Mouse (Mus musculus) hindbrain, embryonic 12.5 days (tissue): ENCODE data around the gene Znhit1. TPM values are rescaled to one million over a fixed set of nuclear protein-coding genes. Genes with fewer than 3 reads are reported as not detected.

Experiments
- ATAC-seq: fragments of 200-750 bp; cut with Nextera tagmentation; 2 replicates; pipeline ENCODE4 v1.8.0; 2017; ENCODE audit warnings: moderate TSS enrichment; ENCODE audit not compliant: low FRiP score
- H3K27ac ChIP-seq: fragments of 300-500 bp; sonication (generic); 2 replicates; pipeline ENCODE4 v1.5.1; 2016; ENCODE audit warnings: mild to moderate bottlenecking
- H3K27me3 ChIP-seq: fragments of 300-500 bp; sonication (generic); 2 replicates; pipeline ENCODE4 v1.6.1; 2016; ENCODE audit warnings: mild to moderate bottlenecking
- H3K36me3 ChIP-seq: fragments of 300-500 bp; sonication (generic); 2 replicates; pipeline ENCODE4 v1.6.1; 2016; ENCODE audit warnings: mild to moderate bottlenecking
- H3K4me1 ChIP-seq: fragments of 300-500 bp; sonication (generic); 2 replicates; pipeline ENCODE4 v1.6.1; 2016
- H3K4me2 ChIP-seq: fragments of 300-500 bp; sonication (generic); replicated peaks from 2 replicates; pipeline ENCODE4 v1.6.1; 2016; ENCODE audit warnings: mild to moderate bottlenecking
- H3K4me3 ChIP-seq: fragments of 300-500 bp; sonication (generic); 2 replicates; pipeline ENCODE4 v1.5.1; 2016; ENCODE audit warnings: mild to moderate bottlenecking
- H3K9ac ChIP-seq: fragments of 300-500 bp; sonication (generic); 2 replicates; pipeline ENCODE4 v1.6.1; 2016; ENCODE audit warnings: mild to moderate bottlenecking, moderate library complexity
- H3K9me3 ChIP-seq: fragments of 300-500 bp; sonication (generic); replicated peaks from 2 replicates; pipeline ENCODE4 v1.6.1; 2016; ENCODE audit warnings: mild to moderate bottlenecking
- WGBS: fragments of 180-500 bp; shearing (Covaris S2); methylation state at CpG from one replicate; pipeline ENCODE4 v1.1.7; 2016; 5-methylcytosine and 5-hydroxymethylcytosine counted together
- polyA plus RNA-seq: library from polyadenylated mRNA; unstranded; fragments of >200 nt; fragmentation: Nextera tagmentation; extraction: Ambion mirVana; gene quantifications from 2 replicates; pipeline ENCODE4 v1.2.1, GENCODE M21; 2016

Gene Znhit1
- polyA plus RNA-seq, 1 experiment from 2014 or later, result 103 TPM

DNA sequence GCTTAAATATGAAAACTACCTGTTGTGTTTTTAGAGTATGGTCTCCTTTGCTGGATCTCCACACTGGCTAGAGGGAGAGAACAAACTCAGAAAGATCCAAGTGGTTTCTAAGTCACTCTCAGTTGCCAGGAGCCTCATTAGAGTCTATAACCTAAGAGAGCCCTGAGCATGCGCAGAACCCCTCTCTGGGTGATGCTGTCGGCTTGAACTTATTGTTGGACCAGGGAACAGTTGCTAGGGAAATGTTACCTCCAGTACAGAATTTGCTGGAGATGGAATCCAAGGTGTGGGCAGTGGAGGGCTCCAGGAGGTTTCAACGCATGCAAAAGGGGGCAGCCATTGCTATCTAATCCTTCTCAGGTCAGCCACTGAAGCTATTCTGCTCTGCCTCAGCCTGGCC, 36.5 kb upstream of the Znhit1 start:
- ATAC-seq, result no peak
- Histone ChIP-seq H3K9ac (no peak overlapping the region), H3K27ac (no peak overlapping the region), H3K9me3 (no peaks in the 10 kb centered on the region), H3K4me2 (no peak overlapping the region), H3K36me3 (no peaks in the 10 kb centered on the region), H3K4me1 (peaks cover 7% of the 10 kb centered on the region), H3K27me3 (peaks cover 62% of the 10 kb centered on the region), H3K4me3 (no peak overlapping the region)
- 61% methylated on average over 3 of the region's 3 CpGs for WGBS

DNA sequence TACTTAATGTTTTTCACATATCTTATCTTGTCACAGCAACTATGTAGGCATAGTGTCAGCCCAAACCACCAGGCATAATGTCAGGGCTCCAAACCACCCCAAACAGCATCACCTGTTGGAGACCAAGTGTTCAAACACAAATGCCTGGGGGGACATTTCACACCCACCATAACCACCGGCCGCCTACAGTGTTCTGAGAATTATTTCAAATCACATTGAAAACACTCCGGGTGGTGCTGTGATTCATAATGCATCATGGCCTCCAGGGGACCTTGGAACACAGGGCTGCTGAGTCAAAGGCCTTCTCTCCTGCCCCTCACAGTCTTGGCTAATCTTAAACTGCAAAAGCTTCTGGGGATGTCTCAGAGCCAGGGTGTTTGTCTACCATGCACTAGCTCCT, 28.1 kb upstream of the Znhit1 start:
- Histone ChIP-seq H3K9ac (no peak overlapping the region), H3K4me2 (no peak overlapping the region), H3K36me3 (no peaks in the 10 kb centered on the region), H3K27ac (no peak overlapping the region), H3K4me3 (no peak overlapping the region), H3K4me1 (no peaks in the 10 kb centered on the region), H3K27me3 (no peaks in the 10 kb centered on the region), H3K9me3 (no peaks in the 10 kb centered on the region)
- WGBS, result 86% methylated on average over 3 of the region's 3 CpGs
- no peak for ATAC-seq

- WGBS, result 69% methylated on average over 15 of the region's 15 CpGs
- no peaks in the 10 kb centered on the region for H3K4me1 ChIP-seq
- no peak overlapping the region for H3K4me2 ChIP-seq
- ATAC-seq, result no peak
- H3K9me3 ChIP-seq, result no peaks in the 10 kb centered on the region
- H3K9ac ChIP-seq, result no peak overlapping the region
- H3K36me3 ChIP-seq, result no peaks in the 10 kb centered on the region
- H3K27me3 ChIP-seq, result no peaks in the 10 kb centered on the region
- no peak overlapping the region for H3K4me3 ChIP-seq
- H3K27ac ChIP-seq, result no peak overlapping the region
Measured at GRCm38 (mm10) chr5:137012401-137012950, 24.7 kb upstream of the Znhit1 start.

- H3K27ac ChIP-seq, result no peak overlapping the region
- H3K4me3 ChIP-seq, result no peak overlapping the region
- no peak overlapping the region for H3K9ac ChIP-seq
- no peaks in the 10 kb centered on the region for H3K4me1 ChIP-seq
- no peaks in the 10 kb centered on the region for H3K9me3 ChIP-seq
- no peaks in the 10 kb centered on the region for H3K27me3 ChIP-seq
- WGBS, result 46% methylated on average over 3 of the region's 3 CpGs
- no peaks in the 10 kb centered on the region for H3K36me3 ChIP-seq
- H3K4me2 ChIP-seq, result no peak overlapping the region
- no peak for ATAC-seq
Measured at GRCm38 (mm10) chr5:137009988-137010387, 22.2 kb upstream of the Znhit1 start.

GRCm38 (mm10) chr5:137007276-137007675, 19.5 kb upstream of the Znhit1 start:
- Histone ChIP-seq H3K9ac (no peak overlapping the region), H3K27ac (no peak overlapping the region), H3K4me2 (no peak overlapping the region), H3K4me1 (no peaks in the 10 kb centered on the region), H3K27me3 (no peaks in the 10 kb centered on the region), H3K9me3 (no peaks in the 10 kb centered on the region), H3K36me3 (no peaks in the 10 kb centered on the region), H3K4me3 (no peak overlapping the region)
- no peak for ATAC-seq
- 75% methylated on average over 8 of the region's 8 CpGs for WGBS

DNA sequence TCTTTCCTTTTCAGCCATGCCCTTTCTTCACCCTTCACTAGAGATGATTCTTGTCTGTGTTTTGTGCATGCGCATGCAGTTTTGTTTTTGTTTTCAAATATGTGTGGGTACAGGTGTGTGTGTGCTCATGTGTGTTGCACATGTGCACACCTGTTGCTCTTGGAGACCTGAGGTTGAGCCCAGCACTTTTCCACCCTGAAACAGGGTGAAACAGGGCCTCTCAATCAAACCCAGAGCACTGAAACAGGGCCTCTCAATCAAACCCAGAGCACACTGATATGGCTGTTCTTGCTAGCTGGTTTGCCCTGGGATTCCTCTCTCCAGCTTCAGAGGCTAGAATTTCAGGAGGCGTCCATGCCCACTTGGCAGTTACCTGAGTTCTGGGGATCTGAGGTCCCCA, 12.8 kb upstream of the Znhit1 start:
- WGBS, result 88% methylated on average over 2 of the region's 2 CpGs
- H3K9ac ChIP-seq, result no peak overlapping the region
- no peak overlapping the region for H3K4me3 ChIP-seq
- H3K4me1 ChIP-seq, result peaks cover 2% of the 10 kb centered on the region; the same call in 1 of the 2 replicates
- no peak overlapping the region for H3K4me2 ChIP-seq
- H3K9me3 ChIP-seq, result no peaks in the 10 kb centered on the region
- H3K36me3 ChIP-seq, result peaks cover 11% of the 10 kb centered on the region
- no peaks in the 10 kb centered on the region for H3K27me3 ChIP-seq
- H3K27ac ChIP-seq, result no peak overlapping the region
- ATAC-seq, result no peak

GRCm38 (mm10) chr5:136999449-136999848, 11.6 kb upstream of the Znhit1 start:
- H3K27ac ChIP-seq, result no peak overlapping the region
- H3K36me3 ChIP-seq, result peaks cover 22% of the 10 kb centered on the region
- H3K4me1 ChIP-seq, result peaks cover 2% of the 10 kb centered on the region; the same call in 1 of the 2 replicates
- no peaks in the 10 kb centered on the region for H3K27me3 ChIP-seq
- H3K9ac ChIP-seq, result no peak overlapping the region
- WGBS, result 85% methylated on average over 3 of the region's 5 CpGs
- no peak for ATAC-seq
- no peaks in the 10 kb centered on the region for H3K9me3 ChIP-seq
- no peak overlapping the region for H3K4me2 ChIP-seq
- H3K4me3 ChIP-seq, result no peak overlapping the region

GRCm38 (mm10) chr5:136989801-136990200, 2.0 kb upstream of the Znhit1 start:
- Histone ChIP-seq H3K27me3 (no peaks in the 10 kb centered on the region), H3K4me3 (no peak overlapping the region), H3K4me2 (no peak overlapping the region), H3K4me1 (peaks cover 20% of the 10 kb centered on the region), H3K9me3 (no peaks in the 10 kb centered on the region), H3K9ac (no peak overlapping the region), H3K36me3 (peaks cover 59% of the 10 kb centered on the region), H3K27ac (no peak overlapping the region)
- 97% methylated on average over 6 of the region's 6 CpGs for WGBS
- ATAC-seq, result no peak

GRCm38 (mm10) chr5:136988420-136988819, 599 bp upstream of the Znhit1 start:
- 72% methylated on average over 5 of the region's 7 CpGs for WGBS
- H3K27me3 ChIP-seq, result no peaks in the 10 kb centered on the region
- H3K9ac ChIP-seq, result peak overlapping the region; percentile 91
- no peaks in the 10 kb centered on the region for H3K9me3 ChIP-seq
- H3K4me3 ChIP-seq, result peak overlapping the region; percentile 77
- H3K4me1 ChIP-seq, result peaks cover 20% of the 10 kb centered on the region
- no peak for ATAC-seq
- peaks cover 50% of the 10 kb centered on the region for H3K36me3 ChIP-seq
- H3K4me2 ChIP-seq, result peak overlapping the region; percentile 87
- no peak overlapping the region for H3K27ac ChIP-seq

- H3K27me3 ChIP-seq, result no peaks in the 10 kb centered on the region
- ATAC-seq, result peak; percentile 70
- H3K36me3 ChIP-seq, result peaks cover 39% of the 10 kb centered on the region
- peak overlapping the region; percentile 87 for H3K4me2 ChIP-seq
- no peaks in the 10 kb centered on the region for H3K9me3 ChIP-seq
- peaks cover 20% of the 10 kb centered on the region for H3K4me1 ChIP-seq
- peak overlapping the region; percentile 91 for H3K9ac ChIP-seq
- under 1% methylated on average over 67 of the region's 67 CpGs for WGBS
- H3K4me3 ChIP-seq, result peak overlapping the region; percentile 77
- peak overlapping the region; percentile 97 for H3K27ac ChIP-seq
Measured at GRCm38 (mm10) chr5:136987138-136987933, 485 bp downstream of the Znhit1 start.

DNA sequence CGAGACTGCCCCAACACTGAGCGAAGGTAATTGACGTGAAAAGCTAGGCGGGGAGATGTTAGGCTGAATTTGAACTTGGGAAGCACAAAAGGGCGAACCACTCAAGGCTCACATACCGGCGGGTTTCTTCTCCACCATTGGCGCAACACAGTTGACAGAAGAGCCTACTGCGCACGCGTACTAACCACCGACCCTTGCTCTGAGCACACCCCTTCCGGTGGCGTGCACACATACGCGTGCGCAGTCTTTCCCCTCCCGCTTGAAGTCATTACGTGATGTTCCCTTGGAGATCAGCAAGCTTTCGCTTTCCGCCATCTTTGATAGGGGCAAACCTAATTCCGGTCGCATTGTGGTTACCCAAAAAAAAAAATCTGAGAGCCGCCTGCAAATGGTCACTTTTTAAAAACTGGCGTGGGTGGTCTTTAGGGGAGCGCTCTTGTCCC, 1.1 kb downstream of the Znhit1 start, which contains the start of gene Plod3:
Gene Plod3 (plus strand): TSS at position 325 of the 443 bp plus-strand sequence.
- under 1% methylated on average over 26 of the region's 26 CpGs for WGBS
- H3K9me3 ChIP-seq, result no peaks in the 10 kb centered on the region
- ATAC-seq, result peak; percentile 90
- H3K4me1 ChIP-seq, result peaks cover 20% of the 10 kb centered on the region
- H3K4me3 ChIP-seq, result peak within 1 kb of the TSS; percentile 77
- H3K36me3 ChIP-seq, result peaks cover 39% of the 10 kb centered on the region
- peak within 1 kb of the TSS; percentile 87 for H3K4me2 ChIP-seq
- no peaks in the 10 kb centered on the region for H3K27me3 ChIP-seq
- H3K9ac ChIP-seq, result peak within 1 kb of the TSS; percentile 91
- peak within 1 kb of the TSS; percentile 97 for H3K27ac ChIP-seq

DNA sequence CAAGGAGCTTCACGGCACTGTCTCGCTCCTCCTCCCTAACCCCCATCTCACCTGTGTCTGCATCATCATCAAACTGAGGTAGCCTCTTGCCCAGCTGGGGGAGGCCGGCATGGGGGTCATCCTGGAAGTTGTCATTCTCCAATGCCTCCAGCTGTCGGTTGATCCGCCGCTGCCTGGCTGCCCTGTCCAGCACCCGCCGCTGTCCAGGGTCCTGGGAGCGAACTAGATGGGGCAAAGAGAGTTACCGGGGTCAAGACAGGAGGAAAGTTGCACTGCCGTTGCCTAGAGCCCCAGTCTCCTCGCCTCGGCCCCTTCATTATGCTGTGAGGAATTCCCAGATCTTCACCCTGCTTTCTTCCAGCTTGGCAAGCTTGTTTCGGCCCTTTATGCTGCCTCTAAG, 3.0 kb downstream of the Znhit1 start:
- peaks cover 20% of the 10 kb centered on the region for H3K4me1 ChIP-seq
- 59% methylated on average over 14 of the region's 14 CpGs for WGBS
- H3K9me3 ChIP-seq, result no peaks in the 10 kb centered on the region
- no peak overlapping the region for H3K4me3 ChIP-seq
- ATAC-seq, result no peak
- peaks cover 33% of the 10 kb centered on the region for H3K36me3 ChIP-seq
- H3K4me2 ChIP-seq, result no peak overlapping the region
- H3K27me3 ChIP-seq, result no peaks in the 10 kb centered on the region
- no peak overlapping the region for H3K27ac ChIP-seq
- no peak overlapping the region for H3K9ac ChIP-seq
